In the genomic region with DNA sequence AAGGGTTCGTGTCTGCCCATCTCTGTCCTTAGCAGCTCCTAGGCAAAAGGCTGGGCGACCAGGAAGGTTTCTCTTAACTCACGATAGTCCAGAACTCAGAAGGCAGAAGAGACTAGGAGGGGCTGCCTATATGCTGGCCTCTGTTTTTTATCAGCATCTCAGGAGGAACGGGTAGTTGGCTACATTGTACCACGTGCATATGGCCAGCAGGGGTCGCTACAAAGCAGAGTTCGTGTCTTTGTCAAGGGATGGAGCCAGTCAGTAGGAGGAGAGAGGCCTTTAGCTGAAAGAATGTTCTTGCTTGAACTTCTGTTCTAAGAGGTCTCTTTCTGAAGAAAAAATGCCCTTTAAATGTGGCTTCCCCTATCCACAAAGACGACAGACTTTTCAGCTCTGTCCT, we compare ENCODE assay signal across 8 mouse cellular contexts. TPM values are rescaled to one million over a fixed set of nuclear protein-coding genes. Genes with fewer than 3 reads are reported as not detected.
A peak's percentile ranks its signal among the peaks of the same experiment; 100 is the strongest.
DNase-seq lines count a peak whose midpoint lies in the region; ATAC-seq and TF ChIP-seq lines count a peak whose summit lies in the region.

No protein-coding gene starts in this region.

- H3K36me3 ChIP-seq in hindbrain, postnatal 0 days (ENCODE audit: insufficient read depth, low read length), result no peaks in the 10 kb centered on the region

- POLR2A ChIA-PET in Patski (lab: Charles Lee), result no interaction called here

- no peak overlapping the region for H3K4me2 ChIP-seq in hindbrain, postnatal 0 days (ENCODE audit: low read depth, low read length)

- no peaks in the 10 kb centered on the region for H3K9me3 ChIP-seq in hindbrain, postnatal 0 days (ENCODE audit: low read length)

- no peak overlapping the region for H3K27ac ChIP-seq in gastrocnemius, adult 2 months
- H3K27ac ChIP-seq in hindbrain, postnatal 0 days, result no peak overlapping the region
- no peak overlapping the region for H3K27ac ChIP-seq in left cerebral cortex, adult 2 months

- peak; percentile 94 for TF ChIP-seq CTCF in Patski (IDR thresholded peaks at IDR 0.05)
- TF ChIP-seq CTCF in gastrocnemius, adult 2 months (IDR thresholded peaks at IDR 0.05), result peak; percentile 96
- TF ChIP-seq CTCF in hindbrain, postnatal 0 days (IDR thresholded peaks at IDR 0.05; ENCODE audit: low read depth), result peak; percentile 97
- peak; percentile 96 for TF ChIP-seq CTCF in left cerebral cortex, adult 2 months (IDR thresholded peaks at IDR 0.05)

- no peak for DNase-seq in Patski (ENCODE audit: low read depth, low spot score)
- DNase-seq in cerebellum, postnatal 14 days, result peak; percentile 89 to 93
- peak; percentile 86 for DNase-seq in gastrocnemius, adult 2 months
- DNase-seq in hindbrain, postnatal 0 days (ENCODE audit: low spot score), result peak; percentile 91
- peak; percentile 76 to 82 for DNase-seq in left cerebral cortex, adult 2 months (ENCODE audit: extremely low spot score in 1 of 2, low spot score in 2 of 2)
- peak; percentile 64 for DNase-seq in right cerebral cortex, postnatal 25 days
- peak; percentile 65 to 87 for DNase-seq in urinary bladder, postnatal 4 days (ENCODE audit: low spot score in 2 of 2)

- ATAC-seq in Patski, result no peak
- peak; percentile 75 for ATAC-seq in hindbrain, postnatal 0 days
- ATAC-seq in megakaryocyte progenitor cell, adult 5-6 weeks (replicated peaks; ENCODE audit: poor library complexity), result peak; percentile 83

- CTCF ChIA-PET in Patski (lab: Charles Lee), result interaction anchor here (0.6 to 3.6 kb wide), 12 partner anchors 18 to 510 kb away, joined by 3 to 17 read pairs (median 3); no protein-coding TSS in a partner anchor

- no peak overlapping the region for H3K4me3 ChIP-seq in gastrocnemius, adult 2 months
- no peak overlapping the region for H3K4me3 ChIP-seq in hindbrain, postnatal 0 days (ENCODE audit: low read length)
- no peak overlapping the region for H3K4me3 ChIP-seq in left cerebral cortex, adult 2 months

- no peaks in the 10 kb centered on the region for H3K4me1 ChIP-seq in hindbrain, postnatal 0 days (ENCODE audit: insufficient read depth, low read length)

- intact Hi-C loops in gastrocnemius, adult 2 months (cut with DNase I), result loop anchor here (1.0 to 10.0 kb wide), 8 partner anchors 82 to 505 kb away; no protein-coding TSS in a partner anchor
- intact Hi-C loops in left cerebral cortex, adult 2 months (cut with DNase I), result loop anchor here (1.0 to 5.0 kb wide), 4 partner anchors 107 to 505 kb away; no protein-coding TSS in a partner anchor

- H3K9ac ChIP-seq in hindbrain, postnatal 0 days (replicated peaks; ENCODE audit: low read length), result no peak overlapping the region

- 8% methylated on average over 8 of the region's 8 CpGs for WGBS in hindbrain, postnatal 0 days

- H3K27me3 ChIP-seq in Patski, result peaks cover 3% of the 10 kb centered on the region
- H3K27me3 ChIP-seq in hindbrain, postnatal 0 days (ENCODE audit: insufficient read depth, low read length), result no peaks in the 10 kb centered on the region

- in situ Hi-C loops in Patski (cut with MboI; ENCODE audit: low pct_unique_long_range_greater_than_20kb), result loop anchor here (5.0 kb wide), 6 partner anchors 127 to 647 kb away; no protein-coding TSS in a partner anchor

RNA-seq across cellular contexts. Expression of a gene that starts 46.1 kb away (rescaled TPM):
- polyA plus RNA-seq in Patski (2021), result 48.3 TPM
- total RNA-seq in gastrocnemius, adult 2 months (2021), result 10 to 100 TPM; 11.6 to 11.7 TPM
- total RNA-seq in hindbrain, postnatal 0 days (2014; rRNA removed), result 14.0 and 17.6 TPM in 2 replicates
- 9.9 and 11.7 TPM in 2 replicates for polyA plus RNA-seq in hindbrain, postnatal 0 days (2015; fragmentation: Nextera tagmentation; extraction: Ambion mirVana)
- total RNA-seq in left cerebral cortex, adult 2 months (2021), result 10 to 100 TPM in 1 of 2 experiments, 1 to 10 TPM in 1; 7.8 to 11.2 TPM
- total RNA-seq in megakaryocyte progenitor cell, adult 5-6 weeks (2015), result 5.4 and 6.8 TPM in 2 replicates
- total RNA-seq in megakaryocyte progenitor cell, adult 5-6 weeks (2017), result 12.6 and 16.3 TPM in 2 replicates

RNA-seq across cellular contexts. Expression of a gene that starts 47.2 kb away (rescaled TPM):
- 1.4 TPM for polyA plus RNA-seq in Patski (2021)
- 1 to 10 TPM; 7.9 to 8.5 TPM for total RNA-seq in gastrocnemius, adult 2 months (2021)
- 6.9 and 10.8 TPM in 2 replicates for total RNA-seq in hindbrain, postnatal 0 days (2014; rRNA removed)
- 5.6 and 6.7 TPM in 2 replicates for polyA plus RNA-seq in hindbrain, postnatal 0 days (2015; fragmentation: Nextera tagmentation; extraction: Ambion mirVana)
- total RNA-seq in left cerebral cortex, adult 2 months (2021), result 1 to 10 TPM; 3.5 to 5.9 TPM
- 80.2 and 93.2 TPM in 2 replicates for total RNA-seq in megakaryocyte progenitor cell, adult 5-6 weeks (2015)
- total RNA-seq in megakaryocyte progenitor cell, adult 5-6 weeks (2017), result 104 and 107 TPM in 2 replicates
